Mouse (Mus musculus) layer of hippocampus, postnatal 10 days (tissue): ENCODE measurements around the gene Abca13. TPM values are rescaled to one million over a fixed set of nuclear protein-coding genes. Genes with fewer than 3 reads are reported as not detected.

Source experiments
- DNase-seq, 2 experiments: peaks; one replicate each; pipeline ENCODE4 v3.0.0; 2021; ENCODE audit warnings: low spot score in 2 of 2
- total RNA-seq, 2 experiments: library from RNA; stranded (reverse); gene quantifications; 2 replicates each; pipeline ENCODE4 v1.2.3; 2021

Gene Abca13
- total RNA-seq, 2 experiments from 2014 or later: 0.09 TPM

- DNase-seq: no peak
These were observed 336.8 kb downstream of the Abca13 start for GRCm38 (mm10) chr11:9528556-9528955.

GRCm38 (mm10) chr11:9531715-9532114, 340.0 kb downstream of the Abca13 start:
- no peak for DNase-seq

GRCm38 (mm10) chr11:9533189-9533588, 341.4 kb downstream of the Abca13 start:
- DNase-seq: no peak

GRCm38 (mm10) chr11:9533658-9534202, 342.0 kb downstream of the Abca13 start:
- DNase-seq: no peak

GRCm38 (mm10) chr11:9536811-9537210, 345.1 kb downstream of the Abca13 start:
- no peak for DNase-seq

- DNase-seq: no peak
These were observed 346.6 kb downstream of the Abca13 start for GRCm38 (mm10) chr11:9538328-9538727.

GRCm38 (mm10) chr11:9560026-9560425, 368.3 kb downstream of the Abca13 start:
- no peak for DNase-seq

GRCm38 (mm10) chr11:9568302-9568701, 376.6 kb downstream of the Abca13 start:
- DNase-seq: no peak

GRCm38 (mm10) chr11:9570319-9570718, 378.6 kb downstream of the Abca13 start:
- no peak for DNase-seq

- no peak for DNase-seq
These were observed 383.2 kb downstream of the Abca13 start for GRCm38 (mm10) chr11:9574894-9575293.

- DNase-seq: no peak
These were observed 400.1 kb downstream of the Abca13 start for GRCm38 (mm10) chr11:9591757-9592316.

- no peak for DNase-seq
These were observed 405.6 kb downstream of the Abca13 start for GRCm38 (mm10) chr11:9597299-9597698.

GRCm38 (mm10) chr11:9601096-9601495, 409.4 kb downstream of the Abca13 start:
- DNase-seq: no peak

GRCm38 (mm10) chr11:9602137-9602536, 410.4 kb downstream of the Abca13 start:
- DNase-seq: no peak

- DNase-seq: no peak
These were observed 416.5 kb downstream of the Abca13 start for GRCm38 (mm10) chr11:9608249-9608648.

- DNase-seq: no peak
These were observed 417.3 kb downstream of the Abca13 start for GRCm38 (mm10) chr11:9609075-9609474.

- DNase-seq: no peak
These were observed 424.4 kb downstream of the Abca13 start for GRCm38 (mm10) chr11:9616133-9616532.

- no peak for DNase-seq
These were observed 424.9 kb downstream of the Abca13 start for GRCm38 (mm10) chr11:9616665-9617064.

- no peak for DNase-seq
These were observed 428.2 kb downstream of the Abca13 start for GRCm38 (mm10) chr11:9619986-9620385.

- no peak for DNase-seq
These were observed 431.1 kb downstream of the Abca13 start for GRCm38 (mm10) chr11:9622888-9623287.

- no peak for DNase-seq
These were observed 433.0 kb downstream of the Abca13 start for GRCm38 (mm10) chr11:9624753-9625152.

- no peak for DNase-seq
These were observed 434.1 kb downstream of the Abca13 start for GRCm38 (mm10) chr11:9625812-9626211.

GRCm38 (mm10) chr11:9647272-9647671, 455.5 kb downstream of the Abca13 start:
- DNase-seq: no peak
